Mouse (Mus musculus) hindbrain, embryonic 10.5 days (tissue): ENCODE measurements around the gene Nr1h3. TPM values are rescaled to one million over a fixed set of nuclear protein-coding genes. Genes with fewer than 3 reads are reported as not detected.

Source experiments
- DNase-seq: peaks from one replicate; pipeline ENCODE4 v3.0.0-alpha.2; 2017; ENCODE audit warnings: low spot score
- H3K27ac ChIP-seq: fragments of 300-500 bp; sonication (generic); 2 replicates; pipeline ENCODE4 v1.5.1; 2016; ENCODE audit warnings: mild to moderate bottlenecking, moderate library complexity
- H3K27me3 ChIP-seq: fragments of 300-500 bp; sonication (generic); 2 replicates; pipeline ENCODE4 v1.6.1; 2016; ENCODE audit warnings: mild to moderate bottlenecking; ENCODE audit not compliant: poor library complexity, insufficient read depth, severe bottlenecking
- H3K36me3 ChIP-seq: fragments of 300-500 bp; sonication (generic); 2 replicates; pipeline ENCODE4 v1.6.1; 2016; ENCODE audit warnings: mild to moderate bottlenecking, moderate library complexity
- H3K4me1 ChIP-seq: fragments of 300-500 bp; sonication (generic); replicated peaks from 2 replicates; pipeline ENCODE4 v1.6.1; 2016; ENCODE audit warnings: mild to moderate bottlenecking
- H3K4me3 ChIP-seq: fragments of 300-500 bp; sonication (generic); 2 replicates; pipeline ENCODE4 v1.5.1; 2016; ENCODE audit warnings: mild to moderate bottlenecking, moderate library complexity
- H3K9me3 ChIP-seq: fragments of 300-500 bp; sonication (generic); 2 replicates; pipeline ENCODE4 v1.6.1; 2016; ENCODE audit warnings: mild to moderate bottlenecking, moderate library complexity
- WGBS: fragments of 180-500 bp; shearing (Covaris S2); methylation state at CpG from one replicate; pipeline ENCODE4 v1.1.7; 2016; 5-methylcytosine and 5-hydroxymethylcytosine counted together
- polyA plus RNA-seq: library from polyadenylated mRNA; unstranded; fragments of >200 nt; fragmentation: Nextera tagmentation; extraction: Ambion mirVana; gene quantifications from 2 replicates; pipeline ENCODE4 v1.2.1, GENCODE M21; 2016

Gene Nr1h3
- polyA plus RNA-seq, 1 experiment from 2014 or later, result 2.0 TPM

DNA sequence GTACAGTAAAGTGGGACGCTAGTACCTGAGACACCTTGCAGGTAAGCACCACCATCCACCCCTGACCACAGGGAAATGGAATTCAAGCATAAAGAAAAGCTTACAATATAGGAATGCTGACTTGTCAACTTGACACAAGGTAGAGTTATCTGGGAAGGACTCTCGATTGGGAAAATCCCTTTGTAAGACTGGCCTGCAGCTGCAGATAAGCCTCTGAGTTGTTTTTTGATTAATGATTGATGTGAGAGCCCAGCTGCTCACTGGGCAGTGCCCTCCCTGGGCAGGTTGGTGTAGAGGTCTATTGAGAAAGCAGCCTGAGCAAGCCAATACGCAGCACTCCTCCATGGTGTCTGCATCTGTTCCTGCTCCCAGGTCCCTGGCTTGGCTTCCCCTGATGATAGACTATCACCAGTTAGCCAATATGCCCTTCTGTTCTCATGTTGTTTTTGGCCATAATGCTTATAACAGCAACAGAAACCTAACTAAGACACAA lies 49.7 kb downstream of the Nr1h3 start:
- H3K4me1 ChIP-seq, result no peaks in the 10 kb centered on the region
- H3K36me3 ChIP-seq, result peaks cover 79% of the 10 kb centered on the region
- no peak overlapping the region for H3K4me3 ChIP-seq
- H3K9me3 ChIP-seq, result no peaks in the 10 kb centered on the region
- H3K27me3 ChIP-seq, result no peaks in the 10 kb centered on the region
- no peak overlapping the region for H3K27ac ChIP-seq
- no peak for DNase-seq
- WGBS, result 90% methylated on average over 3 of the region's 3 CpGs

DNA sequence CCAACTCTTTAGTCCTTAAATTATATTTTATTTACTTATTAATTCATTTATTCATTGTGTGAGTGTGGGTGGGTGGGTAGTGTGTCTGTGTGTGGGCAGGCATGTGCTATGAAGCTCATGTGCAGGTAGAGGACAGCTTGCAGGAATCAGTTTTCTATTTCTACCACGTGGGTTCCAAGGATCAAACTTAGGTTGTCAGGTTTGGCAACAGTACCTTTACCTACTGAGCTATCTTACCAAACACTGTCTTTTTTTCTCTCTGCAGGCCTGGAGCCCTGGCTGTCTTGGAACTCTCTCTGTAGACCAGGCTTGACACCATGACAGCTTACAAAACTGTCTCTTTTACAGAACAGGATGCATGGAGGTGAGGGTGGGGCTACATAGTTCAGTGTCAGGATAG lies 51.3 kb downstream of the Nr1h3 start:
- WGBS, result 81% methylated on average over 1 of the region's 1 CpGs
- H3K27ac ChIP-seq, result no peak overlapping the region
- no peak overlapping the region for H3K4me3 ChIP-seq
- H3K9me3 ChIP-seq, result no peaks in the 10 kb centered on the region
- H3K4me1 ChIP-seq, result no peaks in the 10 kb centered on the region
- H3K36me3 ChIP-seq, result peaks cover 75% of the 10 kb centered on the region
- H3K27me3 ChIP-seq, result no peaks in the 10 kb centered on the region
- no peak for DNase-seq

DNA sequence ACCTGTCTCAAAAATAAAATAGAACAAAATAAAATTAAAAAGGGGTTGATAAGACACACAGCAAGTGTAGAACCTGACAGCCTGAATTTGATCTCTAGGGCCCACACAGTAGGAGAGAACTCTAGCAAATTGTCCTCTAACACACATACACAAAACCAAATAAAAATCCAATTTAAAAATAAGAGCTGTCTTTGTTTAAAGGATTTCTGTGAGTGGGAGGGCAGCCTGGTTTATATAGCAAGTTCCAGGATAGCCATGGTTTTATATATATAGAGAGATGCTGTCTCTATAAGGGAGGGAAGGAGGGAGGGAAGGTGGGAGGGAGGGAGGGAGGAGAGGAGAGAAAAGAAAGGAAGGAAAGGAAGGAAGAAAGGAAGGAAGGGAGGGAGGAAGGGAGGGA lies 54.5 kb downstream of the Nr1h3 start:
- H3K27ac ChIP-seq, result no peak overlapping the region
- H3K4me1 ChIP-seq, result no peaks in the 10 kb centered on the region
- peaks cover 77% of the 10 kb centered on the region for H3K36me3 ChIP-seq
- no peaks in the 10 kb centered on the region for H3K9me3 ChIP-seq
- no peak overlapping the region for H3K4me3 ChIP-seq
- no peaks in the 10 kb centered on the region for H3K27me3 ChIP-seq
- DNase-seq, result no peak

DNA sequence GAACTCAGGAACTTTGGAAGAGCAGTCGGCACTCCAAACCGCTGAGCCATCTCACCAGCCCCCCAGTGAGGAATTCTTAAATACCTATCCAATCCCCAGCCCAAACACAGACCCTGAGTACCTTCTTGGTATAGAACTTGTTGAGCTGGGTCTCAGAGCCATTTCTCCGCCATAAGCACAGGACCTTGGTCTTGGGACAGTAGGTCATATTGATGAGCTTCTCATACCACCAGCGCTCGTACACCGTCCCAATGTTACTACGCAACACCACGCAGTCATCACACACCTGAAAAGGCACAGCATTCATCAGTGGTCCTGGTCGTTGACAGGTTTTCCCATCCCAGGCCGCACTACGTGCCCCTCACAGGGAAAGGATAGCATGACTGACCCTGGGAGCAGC lies 59.2 kb downstream of the Nr1h3 start:
- DNase-seq, result no peak
- WGBS, result 95% methylated on average over 11 of the region's 11 CpGs
- Histone ChIP-seq H3K27me3 (no peaks in the 10 kb centered on the region), H3K9me3 (no peaks in the 10 kb centered on the region), H3K36me3 (peaks cover 88% of the 10 kb centered on the region), H3K4me1 (no peaks in the 10 kb centered on the region), H3K27ac (no peak overlapping the region), H3K4me3 (no peak overlapping the region)

DNA sequence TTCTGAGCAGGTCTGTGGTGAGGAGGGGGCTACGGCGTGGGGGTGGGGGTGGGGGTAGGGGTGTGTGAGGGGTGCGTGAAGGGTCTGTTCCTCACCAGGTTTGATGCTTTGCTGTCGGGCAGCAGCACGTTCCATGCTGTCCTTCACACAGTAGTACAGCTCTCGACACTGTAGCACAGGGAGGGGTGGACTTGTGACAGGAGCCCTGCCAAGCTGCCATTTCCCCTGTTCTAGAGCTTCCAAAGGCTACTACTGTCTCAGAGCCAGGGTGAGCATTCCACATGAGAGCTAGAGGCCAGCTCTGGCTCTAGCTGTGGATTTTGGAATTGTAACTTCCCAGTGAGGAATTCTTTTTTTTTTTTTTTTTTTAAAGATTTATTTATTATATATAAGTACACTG lies 59.7 kb downstream of the Nr1h3 start:
- whole genome bisulfite sequencing, result 94% methylated on average over 6 of the region's 6 CpGs
- H3K4me3 ChIP-seq, result no peak overlapping the region
- DNase-seq, result no peak
- no peaks in the 10 kb centered on the region for H3K9me3 ChIP-seq
- H3K27ac ChIP-seq, result no peak overlapping the region
- H3K36me3 ChIP-seq, result peaks cover 93% of the 10 kb centered on the region
- H3K27me3 ChIP-seq, result no peaks in the 10 kb centered on the region
- no peaks in the 10 kb centered on the region for H3K4me1 ChIP-seq

DNA sequence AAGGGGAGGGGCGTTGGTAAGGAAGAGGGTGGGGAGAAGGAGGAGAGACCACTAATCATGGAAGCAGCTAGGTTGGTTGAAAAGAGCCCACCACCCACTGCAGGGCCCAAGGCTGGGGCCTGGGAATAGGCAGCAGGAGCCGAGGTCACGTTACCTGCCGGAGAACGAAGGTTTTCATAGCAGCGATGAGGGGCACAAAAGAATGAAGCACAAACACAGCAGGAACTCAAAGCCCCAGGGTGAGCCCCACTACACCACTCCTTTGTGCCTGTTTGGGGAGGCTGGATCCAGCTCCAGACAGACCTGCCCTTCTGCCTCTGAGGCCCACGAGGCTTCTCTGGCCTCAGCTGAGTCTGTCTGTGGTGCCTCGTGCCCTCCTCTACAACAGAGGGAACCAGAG lies 62.9 kb downstream of the Nr1h3 start:
- no peaks in the 10 kb centered on the region for H3K4me1 ChIP-seq
- no peak overlapping the region for H3K4me3 ChIP-seq
- H3K27ac ChIP-seq, result no peak overlapping the region
- WGBS, result 68% methylated on average over 8 of the region's 8 CpGs
- peaks cover 75% of the 10 kb centered on the region for H3K36me3 ChIP-seq
- DNase-seq, result no peak
- no peaks in the 10 kb centered on the region for H3K9me3 ChIP-seq
- H3K27me3 ChIP-seq, result no peaks in the 10 kb centered on the region

DNA sequence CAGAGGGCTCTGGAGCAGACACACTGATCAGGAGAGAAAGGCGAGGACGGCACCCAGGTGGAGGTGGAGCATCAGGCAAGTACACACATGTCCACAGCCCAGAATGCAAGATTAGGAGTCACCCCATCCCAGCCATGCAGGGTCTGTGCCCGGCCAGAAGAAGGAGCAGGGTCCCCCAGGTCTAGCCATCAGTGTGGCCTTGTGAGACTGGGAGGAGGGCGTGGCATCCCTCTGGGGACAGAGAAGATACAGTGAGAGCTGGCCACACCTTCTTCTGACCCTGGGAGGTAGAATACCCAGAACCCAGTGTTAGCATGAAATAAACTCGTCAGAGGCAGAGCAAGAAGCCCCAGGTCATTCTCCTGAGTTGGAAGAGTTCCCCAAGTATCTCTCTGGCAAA lies 63.3 kb downstream of the Nr1h3 start:
- Histone ChIP-seq H3K27me3 (no peaks in the 10 kb centered on the region), H3K36me3 (peaks cover 71% of the 10 kb centered on the region), H3K9me3 (no peaks in the 10 kb centered on the region), H3K4me1 (no peaks in the 10 kb centered on the region), H3K4me3 (no peak overlapping the region), H3K27ac (no peak overlapping the region)
- DNase-seq, result no peak
- 70% methylated on average over 5 of the region's 5 CpGs for WGBS

DNA sequence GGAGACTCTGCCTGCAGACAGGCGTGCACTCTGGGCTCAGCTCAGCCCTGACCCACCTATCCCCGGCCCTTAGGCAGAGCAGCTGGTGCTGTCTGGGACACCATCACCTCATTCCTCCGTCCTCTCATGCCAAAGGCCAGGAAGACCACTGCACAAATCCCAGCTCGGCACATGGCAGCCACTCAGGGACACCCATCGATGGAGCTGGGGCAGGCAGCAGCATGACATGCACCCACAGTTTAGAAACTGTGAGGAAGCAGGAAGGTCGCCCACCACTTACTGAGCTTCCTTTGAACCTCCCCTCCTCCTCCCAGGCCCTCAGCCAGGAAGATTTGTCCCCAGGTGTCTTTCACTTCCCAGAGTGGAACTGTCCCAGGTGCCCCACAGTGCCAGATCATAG lies 65.2 kb downstream of the Nr1h3 start:
- DNase-seq, result no peak
- 88% methylated on average over 6 of the region's 6 CpGs for WGBS
- peaks cover 55% of the 10 kb centered on the region for H3K36me3 ChIP-seq

DNA sequence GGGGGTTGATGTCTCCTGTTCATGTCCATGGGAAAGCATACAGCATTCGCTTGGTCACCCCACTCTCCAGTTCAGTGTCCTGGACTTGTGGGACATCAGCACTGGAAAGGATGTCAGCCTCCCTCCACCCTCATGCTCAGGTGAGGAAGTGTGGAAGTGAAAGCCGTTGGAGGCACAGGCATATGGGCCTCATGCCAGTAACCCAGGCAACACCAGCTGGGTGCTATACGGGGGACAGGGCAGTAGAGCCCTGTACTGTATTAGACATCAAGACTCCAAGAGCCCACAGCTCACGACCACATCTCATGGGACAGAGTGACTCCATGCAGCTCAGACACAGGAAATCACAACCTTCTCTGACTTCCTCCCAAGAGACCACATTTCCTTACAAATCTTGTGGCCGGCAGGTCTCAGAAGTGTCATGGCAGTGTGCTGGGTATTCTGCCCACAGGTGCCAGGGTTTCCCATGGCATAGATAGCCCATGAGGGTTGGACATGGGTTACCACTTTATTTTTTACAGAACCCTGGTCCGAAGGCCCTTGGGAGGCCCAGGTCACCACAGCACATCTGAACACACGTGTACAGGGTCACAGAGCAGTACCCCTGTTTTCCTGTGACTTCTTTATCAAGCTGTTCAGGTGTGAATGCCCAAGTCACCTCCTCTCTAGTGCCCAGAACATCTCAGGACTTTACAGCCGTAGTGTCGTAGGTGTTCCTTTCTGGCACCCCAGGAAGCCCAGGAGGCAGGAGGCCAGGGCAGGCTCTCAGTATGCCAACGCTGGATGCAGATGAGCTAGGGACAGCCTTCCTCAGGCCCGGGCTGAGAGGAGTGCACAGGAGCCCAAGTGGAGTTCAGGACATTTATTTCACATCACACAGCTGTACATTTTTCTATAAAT lies 65.9 kb downstream of the Nr1h3 start:
- no peak for DNase-seq
- WGBS, result 87% methylated on average over 11 of the region's 11 CpGs
- H3K27ac ChIP-seq, result no peak overlapping the region
- H3K9me3 ChIP-seq, result no peaks in the 10 kb centered on the region
- peaks cover 48% of the 10 kb centered on the region for H3K36me3 ChIP-seq
- no peaks in the 10 kb centered on the region for H3K4me1 ChIP-seq
- H3K27me3 ChIP-seq, result no peaks in the 10 kb centered on the region
- H3K4me3 ChIP-seq, result no peak overlapping the region

More for the DNA sequence above, 65.2 kb downstream of the Nr1h3 start:
- Histone ChIP-seq H3K27ac (no peak overlapping the region), H3K9me3 (no peaks in the 10 kb centered on the region), H3K4me1 (no peaks in the 10 kb centered on the region), H3K4me3 (no peak overlapping the region), H3K27me3 (no peaks in the 10 kb centered on the region)

Other genes with a start within 250 kb of the Nr1h3 start
- gene Rapsn, start 167.2 kb downstream of the Nr1h3 start, polyA plus RNA-seq, result 0.41 and 1.7 TPM in 2 replicates
- gene Psmc3, start 148.8 kb downstream of the Nr1h3 start, polyA plus RNA-seq, result 341 and 347 TPM in 2 replicates
- gene Slc39a13, start 132.4 kb downstream of the Nr1h3 start, polyA plus RNA-seq, result 21.3 and 25.8 TPM in 2 replicates
- gene Spi1, start 120.4 kb downstream of the Nr1h3 start, polyA plus RNA-seq, result 4.3 TPM in 2 replicates
- 0.32 TPM in 1 of 2 replicates, not detected in the other for gene Mybpc3, start 84.7 kb downstream of the Nr1h3 start, polyA plus RNA-seq
- gene Madd, start 19.0 kb downstream of the Nr1h3 start, polyA plus RNA-seq, result 17.1 and 23.1 TPM in 2 replicates
- gene Acp2, start 51 bp upstream of the Nr1h3 start, polyA plus RNA-seq, result 29.6 and 34.9 TPM in 2 replicates
- 8.3 and 10.5 TPM in 2 replicates for gene Ddb2, start 34.1 kb upstream of the Nr1h3 start, polyA plus RNA-seq
- 30.0 and 38.5 TPM in 2 replicates for gene Pacsin3, start 53.1 kb upstream of the Nr1h3 start, polyA plus RNA-seq
- gene Arfgap2, start 62.1 kb upstream of the Nr1h3 start, polyA plus RNA-seq, result 93.6 and 94.4 TPM in 2 replicates
- gene 1110051M20Rik, start 241.9 kb upstream of the Nr1h3 start, polyA plus RNA-seq, result 86.4 and 96.7 TPM in 2 replicates